Mouse (Mus musculus): ENCODE measurements around the gene Paqr9.

- no peak for TF ChIP-seq CTCF (IDR thresholded peaks at IDR 0.05; ENCODE audit: low read depth)
- no peak for TF ChIP-seq EP300 (IDR thresholded peaks at IDR 0.05; ENCODE audit: low read depth)
Measured at GRCm38 (mm10) chr9:95577502-95577901, 18.0 kb downstream of the Paqr9 start.
